Mouse (Mus musculus) embryonic facial prominence, embryonic 13.5 days (tissue): ENCODE data around the gene Ppp1r2. TPM values are rescaled to one million over a fixed set of nuclear protein-coding genes. Genes with fewer than 3 reads are reported as not detected.

Experiments used
- ATAC-seq: fragments of 200-750 bp; cut with Nextera tagmentation; 2 replicates; pipeline ENCODE4 v1.8.0; 2017; ENCODE audit warnings: low read depth; ENCODE audit not compliant: insufficient number of reproducible peaks, insufficient read depth, low FRiP score, low TSS enrichment
- H3K27ac ChIP-seq: fragments of 300-500 bp; sonication (generic); 2 replicates; pipeline ENCODE4 v1.5.1; 2015; ENCODE audit warnings: moderate library complexity, mild to moderate bottlenecking, inconsistent platforms
- H3K27me3 ChIP-seq: fragments of 300-500 bp; sonication (generic); 2 replicates; pipeline ENCODE4 v1.6.1; 2015; ENCODE audit warnings: mild to moderate bottlenecking, inconsistent platforms
- H3K36me3 ChIP-seq: fragments of 300-500 bp; sonication (generic); 2 replicates; pipeline ENCODE4 v1.6.1; 2015; ENCODE audit warnings: mild to moderate bottlenecking, inconsistent platforms
- H3K4me1 ChIP-seq: fragments of 300-500 bp; sonication (generic); 2 replicates; pipeline ENCODE4 v1.6.1; 2015; ENCODE audit warnings: inconsistent platforms
- H3K4me2 ChIP-seq: fragments of 300-500 bp; sonication (generic); 2 replicates; pipeline ENCODE4 v1.6.1; 2015; ENCODE audit warnings: moderate library complexity, mild to moderate bottlenecking, inconsistent platforms
- H3K4me3 ChIP-seq: fragments of 300-500 bp; sonication (generic); 2 replicates; pipeline ENCODE4 v1.5.1; 2015; ENCODE audit warnings: mild to moderate bottlenecking, inconsistent platforms
- H3K9ac ChIP-seq: fragments of 300-500 bp; sonication (generic); 2 replicates; pipeline ENCODE4 v1.6.1; 2015; ENCODE audit warnings: mild to moderate bottlenecking, inconsistent platforms
- H3K9me3 ChIP-seq: fragments of 300-500 bp; sonication (generic); 2 replicates; pipeline ENCODE4 v1.6.1; 2016; ENCODE audit warnings: inconsistent platforms
- WGBS: fragments of 180-500 bp; shearing (Covaris S2); methylation state at CpG from one replicate; pipeline ENCODE4 v1.1.7; 2015; ENCODE audit warnings: mixed read lengths; 5-methylcytosine and 5-hydroxymethylcytosine counted together
- polyA plus RNA-seq: library from polyadenylated mRNA; unstranded; fragments of >200 nt; fragmentation: Nextera tagmentation; extraction: Ambion mirVana; gene quantifications from 2 replicates; pipeline ENCODE4 v1.2.1, GENCODE M21; 2015

Gene Ppp1r2
- polyA plus RNA-seq, 1 experiment from 2014 or later: 77.5 TPM

DNA sequence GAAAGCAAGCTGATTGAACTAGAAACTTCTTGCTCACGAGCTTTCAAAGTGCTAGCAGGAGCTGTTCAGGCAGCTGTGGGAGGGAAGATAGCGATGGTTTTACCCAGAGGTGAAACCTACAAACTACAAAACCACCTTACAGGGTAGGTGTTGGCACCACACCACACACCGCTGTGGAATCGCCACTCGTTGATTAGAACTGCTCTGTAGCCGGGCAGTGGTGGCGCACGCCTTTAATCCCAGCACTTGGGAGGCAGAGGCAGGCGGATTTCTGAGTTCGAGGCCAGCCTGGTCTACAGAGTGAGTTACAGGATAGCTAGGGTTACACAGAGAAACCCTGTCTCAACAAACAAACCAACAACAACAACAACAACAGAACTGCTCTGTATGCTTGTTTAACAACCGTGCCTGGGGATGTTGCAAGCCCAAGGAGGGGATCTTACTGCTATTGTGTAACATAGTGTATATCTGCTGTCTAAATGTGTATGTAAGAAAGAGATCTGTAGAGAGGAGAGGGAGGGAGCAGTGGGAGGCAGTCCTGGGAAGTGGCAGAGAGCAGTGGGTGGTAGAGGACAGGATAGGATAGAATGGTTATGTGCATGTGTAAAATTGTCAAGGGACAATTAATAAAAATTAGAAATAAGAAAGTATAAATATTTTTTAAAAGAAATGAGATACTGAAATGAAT, 11.9 kb upstream of the Ppp1r2 start:
- no peaks in the 10 kb centered on the region for H3K27me3 ChIP-seq
- no peak overlapping the region for H3K4me2 ChIP-seq
- WGBS: 91% methylated on average over 11 of the region's 11 CpGs
- H3K36me3 ChIP-seq: no peaks in the 10 kb centered on the region
- no peak overlapping the region for H3K4me3 ChIP-seq
- H3K27ac ChIP-seq: no peak overlapping the region
- no peak for ATAC-seq
- peaks cover 8% of the 10 kb centered on the region for H3K4me1 ChIP-seq
- no peak overlapping the region for H3K9ac ChIP-seq
- no peaks in the 10 kb centered on the region for H3K9me3 ChIP-seq

DNA sequence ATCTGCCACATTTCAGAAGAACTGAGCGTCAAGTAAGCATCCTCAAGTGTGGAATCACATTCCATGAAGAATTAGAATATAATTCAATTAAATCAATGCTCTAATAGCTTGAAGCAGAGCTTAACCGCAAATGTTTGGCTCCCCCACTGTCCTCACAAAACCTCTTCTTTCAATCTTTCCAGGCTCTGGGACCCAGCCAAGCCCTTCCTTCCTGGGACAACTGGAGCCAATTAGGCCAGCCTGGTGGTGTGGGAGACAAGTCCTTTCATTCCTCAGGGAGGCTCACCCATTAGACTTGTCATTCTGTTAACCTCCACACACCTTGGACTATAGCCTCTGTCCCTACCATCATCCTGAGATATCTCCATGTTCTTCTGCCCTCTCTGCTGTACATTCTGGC, 6.9 kb upstream of the Ppp1r2 start:
- no peaks in the 10 kb centered on the region for H3K4me1 ChIP-seq
- ATAC-seq: no peak
- no peaks in the 10 kb centered on the region for H3K27me3 ChIP-seq
- H3K4me2 ChIP-seq: no peak overlapping the region
- no peaks in the 10 kb centered on the region for H3K36me3 ChIP-seq
- WGBS: 81% methylated on average over 2 of the region's 2 CpGs
- H3K9me3 ChIP-seq: no peaks in the 10 kb centered on the region
- H3K27ac ChIP-seq: no peak overlapping the region
- H3K4me3 ChIP-seq: no peak overlapping the region
- H3K9ac ChIP-seq: no peak overlapping the region

DNA sequence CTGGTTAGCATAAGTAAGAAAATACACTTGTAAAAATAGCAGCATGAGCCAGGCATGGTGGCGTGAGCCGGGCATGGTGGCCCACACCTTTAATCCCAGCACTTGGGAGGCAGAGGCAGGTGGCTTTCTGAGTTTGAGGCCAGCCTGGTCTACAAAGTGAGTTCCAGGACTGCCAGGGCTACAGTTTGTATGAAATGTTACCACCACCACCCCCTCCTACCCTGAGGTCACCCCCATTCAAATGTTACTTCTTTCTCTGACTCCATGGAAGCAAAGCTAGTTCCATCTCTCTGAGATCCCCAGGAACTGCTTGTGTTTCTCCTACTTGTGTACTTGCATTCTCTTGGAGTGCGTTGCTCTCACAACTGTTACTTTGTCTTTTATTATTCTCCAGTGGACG, 5.1 kb upstream of the Ppp1r2 start:
- no peak overlapping the region for H3K4me3 ChIP-seq
- 93% methylated on average over 4 of the region's 4 CpGs for WGBS
- no peak overlapping the region for H3K9ac ChIP-seq
- no peaks in the 10 kb centered on the region for H3K36me3 ChIP-seq
- no peak for ATAC-seq
- H3K4me2 ChIP-seq: no peak overlapping the region
- H3K4me1 ChIP-seq: peaks cover 8% of the 10 kb centered on the region; the same call in 1 of the 2 replicates
- H3K27ac ChIP-seq: no peak overlapping the region
- H3K9me3 ChIP-seq: no peaks in the 10 kb centered on the region
- H3K27me3 ChIP-seq: no peaks in the 10 kb centered on the region

DNA sequence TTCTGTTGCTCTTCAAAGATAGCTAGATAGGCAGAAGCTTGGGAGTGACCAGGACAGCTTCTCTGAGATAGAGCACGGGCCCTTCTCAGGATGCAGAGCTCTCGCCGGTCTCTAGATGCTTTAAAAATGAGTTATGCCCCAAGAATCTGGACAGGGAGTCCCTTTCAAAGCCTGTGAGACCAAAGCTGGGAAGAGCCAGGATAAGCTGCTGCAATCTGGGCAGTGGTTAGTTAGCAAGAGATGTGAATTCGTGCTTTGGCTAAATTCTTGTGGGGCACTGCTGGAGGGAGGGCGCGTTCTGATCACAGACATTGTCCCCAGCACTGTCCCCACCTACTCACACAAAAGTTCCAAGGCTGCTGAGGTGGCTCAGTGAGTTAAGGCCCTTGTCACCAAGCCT, 3.5 kb upstream of the Ppp1r2 start:
- H3K4me1 ChIP-seq: peaks cover 12% of the 10 kb centered on the region
- H3K4me2 ChIP-seq: no peak overlapping the region
- no peaks in the 10 kb centered on the region for H3K9me3 ChIP-seq
- no peak overlapping the region for H3K9ac ChIP-seq
- WGBS: 78% methylated on average over 6 of the region's 6 CpGs
- no peak overlapping the region for H3K4me3 ChIP-seq
- no peak overlapping the region for H3K27ac ChIP-seq
- no peak for ATAC-seq
- no peaks in the 10 kb centered on the region for H3K36me3 ChIP-seq
- no peaks in the 10 kb centered on the region for H3K27me3 ChIP-seq

DNA sequence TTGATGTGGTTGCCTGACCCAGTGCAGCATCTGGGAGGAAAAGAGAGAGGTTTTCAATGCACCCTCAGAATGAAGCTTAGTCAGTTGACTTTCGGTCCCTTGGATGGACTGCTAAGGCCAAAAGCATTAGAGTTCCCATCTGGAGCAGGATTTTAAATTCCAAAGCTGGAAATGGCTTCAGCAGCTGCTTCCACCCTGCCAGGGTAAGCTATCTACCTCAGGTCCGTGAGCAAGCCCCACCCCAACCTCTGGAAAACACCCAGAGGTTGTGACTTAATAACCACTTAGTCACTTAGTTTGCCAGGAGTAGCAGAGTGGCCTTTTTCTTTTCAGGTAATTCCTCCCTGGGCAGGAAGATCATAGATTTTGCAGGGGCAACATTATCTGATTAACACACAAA, 3.0 kb upstream of the Ppp1r2 start:
- Histone ChIP-seq H3K27me3 (no peaks in the 10 kb centered on the region), H3K4me1 (peaks cover 17% of the 10 kb centered on the region), H3K27ac (no peak overlapping the region), H3K4me3 (no peak overlapping the region), H3K36me3 (no peaks in the 10 kb centered on the region), H3K9ac (no peak overlapping the region), H3K4me2 (no peak overlapping the region), H3K9me3 (no peaks in the 10 kb centered on the region)
- 63% methylated on average over 2 of the region's 2 CpGs for WGBS
- ATAC-seq: no peak

DNA sequence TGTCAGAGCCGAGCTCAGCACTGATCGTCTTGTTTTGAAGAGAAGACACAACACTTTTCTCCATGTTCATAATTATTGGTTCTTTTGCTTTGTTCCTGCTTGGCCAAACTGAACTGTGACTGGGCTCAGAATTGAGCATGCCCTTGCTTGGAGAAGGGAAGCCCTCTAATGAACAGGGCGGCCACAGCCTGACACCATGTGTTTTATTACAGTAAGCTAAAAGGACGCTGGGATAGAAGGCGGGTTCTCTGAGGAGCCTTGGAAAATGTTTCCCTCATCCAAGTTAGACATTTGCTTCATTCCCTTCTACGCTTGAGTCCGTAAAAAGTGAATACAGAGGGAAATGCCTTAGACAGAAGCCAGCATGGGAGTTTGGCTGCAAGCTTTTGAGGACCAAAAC, 1.9 kb upstream of the Ppp1r2 start:
- Histone ChIP-seq H3K36me3 (no peaks in the 10 kb centered on the region), H3K9ac (no peak overlapping the region), H3K4me1 (peaks cover 27% of the 10 kb centered on the region), H3K4me2 (no peak overlapping the region), H3K27me3 (no peaks in the 10 kb centered on the region), H3K4me3 (no peak overlapping the region), H3K27ac (0 out of 2 replicates have a peak overlapping the region, but pooled peaks have one; percentile 4), H3K9me3 (no peaks in the 10 kb centered on the region)
- ATAC-seq: no peak
- WGBS: 81% methylated on average over 7 of the region's 7 CpGs

DNA sequence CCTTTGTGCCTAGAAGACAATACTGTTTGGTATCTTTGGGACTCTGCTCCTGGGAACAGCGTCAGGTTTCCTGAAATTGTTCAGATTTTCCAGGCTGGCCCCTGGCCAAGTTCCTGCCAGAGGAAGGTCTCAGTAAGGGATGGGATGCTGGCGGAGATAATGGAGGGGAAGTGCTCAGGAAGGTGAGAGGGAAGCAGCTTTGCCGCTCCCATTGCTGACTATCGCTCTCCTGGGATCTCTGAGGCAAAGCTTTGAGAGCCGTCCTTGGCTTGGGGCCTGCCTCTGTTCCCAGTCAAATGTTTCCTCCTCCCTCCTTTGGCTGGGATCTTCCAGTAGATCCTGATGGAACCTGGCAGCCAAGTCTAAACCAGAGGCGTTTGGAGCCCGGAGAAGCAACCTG, 1.5 kb upstream of the Ppp1r2 start:
- Histone ChIP-seq H3K4me2 (no peak overlapping the region), H3K27me3 (no peaks in the 10 kb centered on the region), H3K36me3 (peaks cover 3% of the 10 kb centered on the region; the same call in 1 of the 2 replicates), H3K9ac (no peak overlapping the region), H3K4me1 (peaks cover 27% of the 10 kb centered on the region), H3K9me3 (no peaks in the 10 kb centered on the region), H3K4me3 (no peak overlapping the region), H3K27ac (0 out of 2 replicates have a peak overlapping the region, but pooled peaks have one; percentile 4)
- WGBS: 50% methylated on average over 7 of the region's 7 CpGs
- ATAC-seq: no peak

DNA sequence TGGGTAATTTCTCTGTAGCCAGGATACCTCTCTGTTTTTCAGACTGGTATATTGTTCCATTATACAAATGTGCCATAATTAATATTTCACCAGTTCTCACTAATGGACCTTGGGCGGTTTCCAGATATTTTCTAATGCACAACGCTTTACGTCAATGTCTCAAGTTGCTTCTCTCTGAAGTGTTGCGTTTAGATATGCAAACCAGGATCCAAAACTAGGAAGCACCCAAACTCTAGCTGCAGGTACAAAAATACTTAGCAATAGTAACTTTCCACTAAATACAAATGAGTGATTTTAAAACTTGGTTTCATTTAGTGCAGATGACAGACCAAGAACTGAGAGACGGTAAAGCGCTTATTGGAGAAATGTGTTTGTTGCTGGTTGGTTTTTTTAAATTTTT, 993 bp downstream of the Ppp1r2 start:
- H3K36me3 ChIP-seq: peaks cover 6% of the 10 kb centered on the region; the same call in 1 of the 2 replicates
- no peaks in the 10 kb centered on the region for H3K27me3 ChIP-seq
- H3K9ac ChIP-seq: peak overlapping the region; percentile 89
- H3K4me3 ChIP-seq: peak overlapping the region; percentile 79
- no peaks in the 10 kb centered on the region for H3K9me3 ChIP-seq
- ATAC-seq: no peak
- H3K4me1 ChIP-seq: peaks cover 34% of the 10 kb centered on the region
- H3K27ac ChIP-seq: peak overlapping the region; percentile 88; the same call in 1 of the 2 replicates
- WGBS: 3% methylated on average over 6 of the region's 6 CpGs
- peak overlapping the region; percentile 73 for H3K4me2 ChIP-seq

DNA sequence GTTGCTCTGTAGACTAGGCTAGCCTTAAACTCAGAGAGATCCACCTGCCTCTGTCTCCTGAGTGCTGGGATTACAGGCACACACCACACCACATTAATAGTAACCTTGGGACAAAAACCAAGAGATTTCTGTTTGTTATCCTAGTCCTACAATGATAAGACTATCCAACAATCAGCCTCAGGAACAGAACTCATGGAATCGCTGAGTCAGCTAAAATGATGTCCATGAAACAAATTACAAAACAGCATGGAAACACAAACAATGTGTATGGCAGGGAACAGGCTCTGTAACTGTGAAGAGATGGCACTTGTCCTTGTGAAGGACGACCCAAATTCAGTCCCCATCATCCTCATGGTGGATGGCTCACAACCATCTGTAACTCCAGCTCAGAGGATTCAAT, 8.4 kb downstream of the Ppp1r2 start:
- peaks cover 21% of the 10 kb centered on the region for H3K36me3 ChIP-seq
- H3K9ac ChIP-seq: no peak overlapping the region
- H3K27ac ChIP-seq: no peak overlapping the region
- H3K4me1 ChIP-seq: peaks cover 8% of the 10 kb centered on the region; the same call in 1 of the 2 replicates
- ATAC-seq: no peak
- no peaks in the 10 kb centered on the region for H3K27me3 ChIP-seq
- no peak overlapping the region for H3K4me3 ChIP-seq
- 88% methylated on average over 2 of the region's 2 CpGs for WGBS
- no peak overlapping the region for H3K4me2 ChIP-seq
- no peaks in the 10 kb centered on the region for H3K9me3 ChIP-seq

DNA sequence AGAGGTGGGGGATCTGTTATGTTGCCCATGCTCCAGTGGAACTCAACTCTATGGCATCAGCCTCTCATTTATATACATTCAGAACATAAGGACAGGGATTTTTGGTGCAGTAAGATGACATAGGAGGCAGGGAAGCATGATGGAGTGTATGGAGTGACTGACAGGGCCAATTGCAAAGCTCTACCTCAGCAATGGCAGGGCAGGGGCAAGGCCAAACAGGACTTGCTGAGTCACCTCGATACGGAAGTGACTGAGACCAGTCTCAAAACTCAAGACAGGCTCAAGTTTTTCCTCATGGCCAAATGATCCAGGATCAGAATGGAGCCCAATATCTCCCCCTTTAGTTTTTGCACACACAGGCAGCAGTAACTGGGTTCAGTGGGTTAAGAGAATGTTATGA, 18.9 kb downstream of the Ppp1r2 start:
- H3K9ac ChIP-seq: no peak overlapping the region
- no peaks in the 10 kb centered on the region for H3K4me1 ChIP-seq
- H3K9me3 ChIP-seq: no peaks in the 10 kb centered on the region
- H3K27ac ChIP-seq: no peak overlapping the region
- H3K4me2 ChIP-seq: no peak overlapping the region
- ATAC-seq: no peak
- H3K27me3 ChIP-seq: no peaks in the 10 kb centered on the region
- 87% methylated on average over 2 of the region's 2 CpGs for WGBS
- H3K4me3 ChIP-seq: no peak overlapping the region
- peaks cover 65% of the 10 kb centered on the region for H3K36me3 ChIP-seq

DNA sequence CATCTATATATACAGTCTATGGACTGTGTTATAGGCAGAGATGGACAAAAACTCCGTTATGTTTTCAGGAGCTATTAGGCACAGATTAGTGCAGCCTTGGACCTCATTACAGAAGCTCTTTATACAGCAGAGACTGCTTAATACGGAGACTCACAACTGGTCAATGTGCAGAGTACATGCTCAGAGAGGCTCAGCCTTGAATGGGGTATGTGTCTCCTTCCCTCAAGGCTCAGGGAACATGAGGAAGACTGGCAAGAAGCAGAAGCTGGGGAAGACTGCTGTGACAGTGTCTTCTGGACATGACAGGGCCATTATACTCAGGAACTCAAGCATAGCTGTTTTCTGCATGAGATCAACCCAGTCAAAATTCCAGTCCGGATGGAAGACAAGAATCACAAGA, 19.4 kb downstream of the Ppp1r2 start:
- H3K36me3 ChIP-seq: peaks cover 61% of the 10 kb centered on the region
- H3K4me3 ChIP-seq: no peak overlapping the region
- no peak overlapping the region for H3K9ac ChIP-seq
- H3K27me3 ChIP-seq: no peaks in the 10 kb centered on the region
- no peaks in the 10 kb centered on the region for H3K9me3 ChIP-seq
- no peak for ATAC-seq
- WGBS: 68% methylated on average over 3 of the region's 3 CpGs
- H3K4me2 ChIP-seq: no peak overlapping the region
- H3K27ac ChIP-seq: no peak overlapping the region
- H3K4me1 ChIP-seq: no peaks in the 10 kb centered on the region

DNA sequence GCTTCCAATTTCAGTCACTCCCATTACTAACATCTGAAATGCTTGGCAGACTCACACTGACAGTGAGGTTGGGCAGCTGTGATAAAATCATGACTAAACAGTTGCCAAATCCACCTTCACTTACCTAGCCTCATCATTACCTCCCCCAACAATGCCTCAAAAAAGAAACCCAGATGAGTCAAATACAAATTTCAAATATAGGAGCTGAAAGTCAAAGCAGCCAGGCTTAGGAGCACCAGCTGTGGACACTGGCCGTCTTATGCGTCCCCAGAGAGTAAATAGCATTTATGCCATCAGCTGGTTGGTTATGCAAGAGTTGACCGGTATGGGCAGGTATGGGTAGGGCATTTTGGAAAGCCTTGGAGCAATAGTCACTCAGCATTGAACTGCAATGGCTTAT, 25.7 kb downstream of the Ppp1r2 start:
- Histone ChIP-seq H3K27me3 (no peaks in the 10 kb centered on the region), H3K4me3 (no peak overlapping the region), H3K27ac (no peak overlapping the region), H3K4me2 (no peak overlapping the region), H3K9ac (no peak overlapping the region), H3K36me3 (peaks cover 12% of the 10 kb centered on the region), H3K4me1 (no peaks in the 10 kb centered on the region), H3K9me3 (no peaks in the 10 kb centered on the region)
- no peak for ATAC-seq
- 89% methylated on average over 3 of the region's 3 CpGs for WGBS
